Mouse (Mus musculus): ENCODE measurements around the gene Pdlim5. TPM values are rescaled to one million over a fixed set of nuclear protein-coding genes. Genes with fewer than 3 reads are reported as not detected.

Gene Pdlim5
- polyA plus RNA-seq, 1 experiment from 2014 or later, result 32.5 TPM

DNA sequence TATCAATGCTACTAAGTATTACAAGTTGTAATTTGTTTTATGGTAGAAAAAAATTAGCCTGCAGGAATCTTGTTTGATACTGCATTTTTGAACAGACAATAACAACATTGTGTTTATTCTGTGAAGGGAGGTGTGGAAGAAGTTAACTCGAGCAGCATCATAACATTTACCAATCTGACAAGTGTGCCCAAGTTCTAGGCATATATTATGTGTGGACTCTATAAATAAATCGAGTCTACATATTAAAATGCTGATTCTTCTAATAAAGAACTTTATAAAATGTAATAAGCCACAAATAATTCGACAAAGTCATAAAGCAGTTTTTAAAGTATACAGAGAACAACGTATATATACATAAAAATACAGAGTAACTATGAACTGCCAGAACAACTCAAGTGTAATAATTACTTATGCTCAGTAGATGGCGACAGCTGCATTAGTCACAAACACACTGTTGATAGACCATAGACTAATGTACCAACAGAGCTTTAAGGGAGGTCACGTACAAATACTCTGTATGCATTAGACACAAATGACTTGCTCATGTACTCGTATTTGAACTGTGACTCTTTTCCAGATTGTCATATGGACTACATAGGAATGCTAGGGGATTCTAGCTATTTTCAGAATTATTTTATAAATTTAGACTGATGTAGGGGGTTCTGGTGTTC lies 100.7 kb downstream of the Pdlim5 start:
- ATAC-seq (replicated peaks; ENCODE audit: low FRiP score, low read depth) (peak; percentile 63; the same call in 1 of the 2 replicates), DNase-seq (ENCODE audit: low spot score) (peak; percentile 93)
- peak; percentile 93 for TF ChIP-seq CTCF (IDR thresholded peaks at IDR 0.05; ENCODE audit: low read depth)
- H3K9ac ChIP-seq (ENCODE audit: low read depth, low read length), result no peak overlapping the region
- H3K27ac ChIP-seq, result no peak overlapping the region
- no peaks in the 10 kb centered on the region for H3K9me3 ChIP-seq (replicated peaks; ENCODE audit: low read length)
- H3K4me3 ChIP-seq (replicated peaks; ENCODE audit: low read depth, low read length), result no peak overlapping the region
- no peaks in the 10 kb centered on the region for H3K27me3 ChIP-seq (ENCODE audit: insufficient read depth, low read length)
- H3K4me1 ChIP-seq (replicated peaks; ENCODE audit: insufficient read depth, low read length), result no peaks in the 10 kb centered on the region
- WGBS, result 22% methylated on average over 7 of the region's 7 CpGs
- 0 out of 2 replicates have a peak, but pooled peaks cover 5% of the 10 kb centered on the region for H3K36me3 ChIP-seq (ENCODE audit: insufficient read depth, low read length)
- no peak overlapping the region for H3K4me2 ChIP-seq (ENCODE audit: low read length)

DNA sequence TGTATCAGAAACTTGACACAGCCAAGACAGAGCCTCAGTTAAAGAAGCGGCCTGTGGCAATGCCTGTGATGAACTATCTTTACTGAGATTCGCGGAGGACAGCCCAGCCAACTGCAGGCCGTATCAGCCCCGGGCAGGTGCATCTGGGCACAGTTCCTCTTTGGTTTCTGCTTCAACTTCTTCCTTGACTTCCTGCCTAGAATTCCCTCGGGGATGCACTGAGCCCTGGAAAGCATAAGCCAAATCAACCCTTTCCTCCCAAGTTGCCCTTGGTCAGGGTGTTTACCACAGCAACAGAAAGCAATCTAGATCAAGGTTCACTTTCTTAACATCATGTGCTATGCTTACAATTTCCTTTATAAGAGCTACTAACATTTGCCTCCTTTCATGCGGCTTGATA lies 101.9 kb downstream of the Pdlim5 start:
- H3K27me3 ChIP-seq (ENCODE audit: insufficient read depth, low read length), result no peaks in the 10 kb centered on the region
- no peaks in the 10 kb centered on the region for H3K4me1 ChIP-seq (replicated peaks; ENCODE audit: insufficient read depth, low read length)
- H3K4me2 ChIP-seq (ENCODE audit: low read length), result no peak overlapping the region
- no peak for ATAC-seq (replicated peaks; ENCODE audit: low FRiP score, low read depth)
- no peak for TF ChIP-seq CTCF (IDR thresholded peaks at IDR 0.05; ENCODE audit: low read depth)
- WGBS, result 81% methylated on average over 7 of the region's 7 CpGs
- 0 out of 2 replicates have a peak, but pooled peaks cover 5% of the 10 kb centered on the region for H3K36me3 ChIP-seq (ENCODE audit: insufficient read depth, low read length)
- no peak for DNase-seq (ENCODE audit: low spot score)
- no peak overlapping the region for H3K9ac ChIP-seq (ENCODE audit: low read depth, low read length)
- no peak overlapping the region for H3K27ac ChIP-seq
- no peak overlapping the region for H3K4me3 ChIP-seq (replicated peaks; ENCODE audit: low read depth, low read length)
- H3K9me3 ChIP-seq (replicated peaks; ENCODE audit: low read length), result no peaks in the 10 kb centered on the region

- H3K4me3 ChIP-seq (replicated peaks; ENCODE audit: low read depth, low read length), result no peak overlapping the region
Observed at GRCm38 (mm10) chr3:142282706-142283105, 112.8 kb downstream of the Pdlim5 start.

GRCm38 (mm10) chr3:142281656-142282055 lies 113.8 kb downstream of the Pdlim5 start:
- no peaks in the 10 kb centered on the region for H3K9me3 ChIP-seq (replicated peaks; ENCODE audit: low read length)
- H3K9ac ChIP-seq (ENCODE audit: low read depth, low read length), result no peak overlapping the region
- ATAC-seq (replicated peaks; ENCODE audit: low FRiP score, low read depth), result no peak
- 83% methylated on average over 7 of the region's 7 CpGs for WGBS
- no peak overlapping the region for H3K4me3 ChIP-seq (replicated peaks; ENCODE audit: low read depth, low read length)
- H3K27ac ChIP-seq, result no peak overlapping the region
- H3K4me2 ChIP-seq (ENCODE audit: low read length), result no peak overlapping the region
- no peaks in the 10 kb centered on the region for H3K4me1 ChIP-seq (replicated peaks; ENCODE audit: insufficient read depth, low read length)
- no peak for TF ChIP-seq CTCF (IDR thresholded peaks at IDR 0.05; ENCODE audit: low read depth)
- no peaks in the 10 kb centered on the region for H3K27me3 ChIP-seq (ENCODE audit: insufficient read depth, low read length)
- DNase-seq (ENCODE audit: low spot score), result no peak
- 0 out of 2 replicates have a peak, but pooled peaks cover 10% of the 10 kb centered on the region for H3K36me3 ChIP-seq (ENCODE audit: insufficient read depth, low read length)

More at GRCm38 (mm10) chr3:142282706-142283105, 112.8 kb downstream of the Pdlim5 start:
- Histone ChIP-seq H3K9ac (ENCODE audit: low read depth, low read length) (no peak overlapping the region), H3K36me3 (ENCODE audit: insufficient read depth, low read length) (0 out of 2 replicates have a peak, but pooled peaks cover under 1% of the 10 kb centered on the region), H3K4me1 (replicated peaks; ENCODE audit: insufficient read depth, low read length) (no peaks in the 10 kb centered on the region), H3K27me3 (ENCODE audit: insufficient read depth, low read length) (no peaks in the 10 kb centered on the region), H3K9me3 (replicated peaks; ENCODE audit: low read length) (no peaks in the 10 kb centered on the region), H3K4me2 (ENCODE audit: low read length) (peak overlapping the region; percentile 25; the same call in 1 of the 2 replicates), H3K27ac (no peak overlapping the region)
- 41% methylated on average over 9 of the region's 9 CpGs for WGBS
- peak; percentile 75 for ATAC-seq (replicated peaks; ENCODE audit: low FRiP score, low read depth)
- peak; percentile 78 for TF ChIP-seq CTCF (IDR thresholded peaks at IDR 0.05; ENCODE audit: low read depth)
- DNase-seq (ENCODE audit: low spot score), result peak; percentile 84

DNA sequence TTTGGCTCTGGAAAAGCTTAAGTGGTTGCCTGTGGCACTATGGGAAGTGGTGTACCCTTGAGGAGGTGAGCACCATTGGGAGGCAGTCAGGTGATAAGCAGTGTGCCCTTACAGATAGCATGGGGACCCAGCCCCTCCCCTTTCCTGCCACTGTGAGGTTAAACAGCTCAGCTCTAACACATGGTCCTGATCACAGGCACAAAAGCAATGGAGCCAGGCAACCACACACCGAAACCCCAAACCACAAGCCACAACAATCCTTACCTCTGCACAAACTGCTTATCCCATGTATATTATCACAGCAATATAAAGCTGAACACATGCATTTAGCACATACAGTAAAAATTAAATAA lies 114.4 kb downstream of the Pdlim5 start:
- Histone ChIP-seq H3K27ac (no peak overlapping the region), H3K9me3 (replicated peaks; ENCODE audit: low read length) (no peaks in the 10 kb centered on the region), H3K4me2 (ENCODE audit: low read length) (no peak overlapping the region), H3K9ac (ENCODE audit: low read depth, low read length) (no peak overlapping the region), H3K27me3 (ENCODE audit: insufficient read depth, low read length) (no peaks in the 10 kb centered on the region), H3K4me3 (replicated peaks; ENCODE audit: low read depth, low read length) (no peak overlapping the region), H3K36me3 (ENCODE audit: insufficient read depth, low read length) (0 out of 2 replicates have a peak, but pooled peaks cover 13% of the 10 kb centered on the region), H3K4me1 (replicated peaks; ENCODE audit: insufficient read depth, low read length) (no peaks in the 10 kb centered on the region)
- no peak for TF ChIP-seq CTCF (IDR thresholded peaks at IDR 0.05; ENCODE audit: low read depth)
- ATAC-seq (replicated peaks; ENCODE audit: low FRiP score, low read depth) (peak; percentile 86), DNase-seq (ENCODE audit: low spot score) (no peak)
- 62% methylated on average over 1 of the region's 1 CpGs for WGBS

DNA sequence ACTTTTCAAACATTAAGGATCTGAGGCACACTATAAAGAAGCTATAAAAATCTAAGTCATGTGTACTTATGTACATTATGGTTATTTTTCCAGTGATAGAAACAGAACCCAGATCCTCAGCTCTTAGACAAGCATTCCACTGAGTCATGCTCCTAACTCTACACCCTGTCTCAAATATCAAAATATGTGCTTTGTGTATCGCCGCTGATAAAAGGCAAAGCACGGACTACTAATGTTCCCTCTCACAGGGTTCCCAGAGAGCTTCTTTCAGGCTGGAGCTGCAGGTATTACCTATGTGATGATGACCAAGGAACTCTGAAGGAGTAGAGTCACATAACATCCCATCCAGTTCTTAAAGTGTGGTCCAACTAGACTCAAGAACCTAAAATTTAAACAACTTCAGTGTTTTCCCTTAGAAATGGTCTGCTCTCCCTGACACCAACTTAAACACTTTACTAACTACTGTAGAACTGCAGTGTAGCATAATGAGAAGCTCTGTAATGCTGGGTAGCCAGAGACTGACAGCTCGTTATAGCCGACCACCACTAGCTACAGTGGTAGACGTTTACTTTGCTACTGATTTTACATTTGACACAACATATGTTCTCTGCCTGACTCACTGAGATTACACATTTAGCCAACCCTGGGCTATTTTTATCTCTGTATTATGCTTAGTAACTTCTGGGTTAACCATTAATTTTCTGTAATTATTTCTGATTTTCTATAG lies 115.0 kb downstream of the Pdlim5 start:
- H3K27me3 ChIP-seq (ENCODE audit: insufficient read depth, low read length), result no peaks in the 10 kb centered on the region
- no peak overlapping the region for H3K4me2 ChIP-seq (ENCODE audit: low read length)
- no peaks in the 10 kb centered on the region for H3K9me3 ChIP-seq (replicated peaks; ENCODE audit: low read length)
- no peak for TF ChIP-seq CTCF (IDR thresholded peaks at IDR 0.05; ENCODE audit: low read depth)
- H3K9ac ChIP-seq (ENCODE audit: low read depth, low read length), result no peak overlapping the region
- peak; percentile 55 for ATAC-seq (replicated peaks; ENCODE audit: low FRiP score, low read depth)
- H3K27ac ChIP-seq, result peak overlapping the region; percentile 3; the same call in 1 of the 2 replicates
- DNase-seq (ENCODE audit: low spot score), result no peak
- WGBS, result 60% methylated on average over 6 of the region's 6 CpGs
- H3K4me3 ChIP-seq (replicated peaks; ENCODE audit: low read depth, low read length), result no peak overlapping the region
- no peaks in the 10 kb centered on the region for H3K4me1 ChIP-seq (replicated peaks; ENCODE audit: insufficient read depth, low read length)
- 0 out of 2 replicates have a peak, but pooled peaks cover 13% of the 10 kb centered on the region for H3K36me3 ChIP-seq (ENCODE audit: insufficient read depth, low read length)
